Mouse (Mus musculus) lung, adult 2 months (tissue): ENCODE results near the gene Pkd1l2. TPM values are rescaled to one million over a fixed set of nuclear protein-coding genes. Genes with fewer than 3 reads are reported as not detected.

ENCODE experiments used
- DNase-seq: peaks from one replicate; pipeline ENCODE4 v3.0.0; 2022
- H3K4me1 ChIP-seq: fragments of 200-500 bp; 2 replicates; pipeline ENCODE4 v1.6.1; 2011; ENCODE audit warnings: low read length; ENCODE audit not compliant: control insufficient read depth, insufficient read depth
- H3K4me3 ChIP-seq: fragments of 200-500 bp; replicated peaks from 2 replicates; pipeline ENCODE3; 2011; ENCODE audit warnings: low read depth, mild to moderate bottlenecking, control low read depth, low read length; ENCODE audit errors: extremely low read depth
- CTCF ChIP-seq: fragments of 200-500 bp; IDR thresholded peaks from 2 replicates; pipeline ENCODE4 v1.5.1; 2011; ENCODE audit warnings: mild to moderate bottlenecking, low read length, control low read depth; ENCODE audit not compliant: insufficient read depth
- POLR2A ChIP-seq: fragments of 200-500 bp; IDR thresholded peaks from 2 replicates; pipeline ENCODE4 v1.6.1; 2011; ENCODE audit warnings: low read depth, mild to moderate bottlenecking, control low read depth, low read length, borderline replicate concordance; ENCODE audit errors: extremely low read depth
- WGBS: fragments of 180-500 bp; shearing (Covaris S2); methylation state at CpG from one replicate; pipeline ENCODE4 v1.1.7; 2018; 5-methylcytosine and 5-hydroxymethylcytosine counted together
- polyA plus RNA-seq: library from polyadenylated mRNA; depleted of rRNA; stranded (reverse); fragments of >200 nt; gene quantifications from 2 replicates; pipeline ENCODE4 v1.2.3, GENCODE M21; 2012

Gene Pkd1l2
- polyA plus RNA-seq, 1 experiment, result 0.06 TPM

GRCm38 (mm10) chr8:117061180-117061880 lies 20.9 kb downstream of the Pkd1l2 start:
- TF ChIP-seq CTCF (no peak), POLR2A (no peak)
- no peak for DNase-seq
- Histone ChIP-seq H3K4me1 (no peaks in the 10 kb centered on the region), H3K4me3 (no peak overlapping the region)
- 57% methylated on average over 13 of the region's 13 CpGs for WGBS

GRCm38 (mm10) chr8:117060306-117060705 lies 21.9 kb downstream of the Pkd1l2 start:
- DNase-seq, result no peak
- no peak for TF ChIP-seq POLR2A
- WGBS, result 72% methylated on average over 13 of the region's 13 CpGs
- Histone ChIP-seq H3K4me3 (no peak overlapping the region), H3K4me1 (no peaks in the 10 kb centered on the region)

DNA sequence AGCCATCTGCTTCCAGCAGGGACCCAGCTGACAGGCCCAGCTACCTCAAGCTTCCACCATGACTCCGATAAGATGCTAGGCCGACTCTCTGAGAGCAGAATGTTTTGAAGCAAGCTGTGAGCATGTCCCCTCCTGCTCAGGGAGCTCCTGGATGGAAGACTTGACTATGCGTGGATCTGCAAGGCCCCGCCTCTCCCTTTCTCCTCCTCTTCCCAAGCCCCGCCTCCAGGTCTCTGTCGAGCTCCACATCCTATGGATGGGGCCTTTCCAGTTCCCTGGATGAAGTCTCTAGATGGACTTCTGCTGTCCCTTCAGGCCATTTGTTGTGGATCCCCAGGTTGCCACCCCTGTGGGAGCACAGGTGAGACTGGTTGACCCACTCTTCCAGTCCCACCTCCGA lies 23.2 kb downstream of the Pkd1l2 start:
- WGBS, result 70% methylated on average over 7 of the region's 7 CpGs

GRCm38 (mm10) chr8:117055097-117055496 lies 27.2 kb downstream of the Pkd1l2 start:
- DNase-seq, result no peak
- WGBS, result 60% methylated on average over 6 of the region's 6 CpGs
- H3K4me1 ChIP-seq, result no peaks in the 10 kb centered on the region
- no peak overlapping the region for H3K4me3 ChIP-seq
- TF ChIP-seq POLR2A, result no peak
- no peak for TF ChIP-seq CTCF

More for the DNA sequence above, 23.2 kb downstream of the Pkd1l2 start:
- DNase-seq, result no peak
- no peak for TF ChIP-seq CTCF
- no peak for TF ChIP-seq POLR2A
- no peaks in the 10 kb centered on the region for H3K4me1 ChIP-seq
- H3K4me3 ChIP-seq, result no peak overlapping the region

DNA sequence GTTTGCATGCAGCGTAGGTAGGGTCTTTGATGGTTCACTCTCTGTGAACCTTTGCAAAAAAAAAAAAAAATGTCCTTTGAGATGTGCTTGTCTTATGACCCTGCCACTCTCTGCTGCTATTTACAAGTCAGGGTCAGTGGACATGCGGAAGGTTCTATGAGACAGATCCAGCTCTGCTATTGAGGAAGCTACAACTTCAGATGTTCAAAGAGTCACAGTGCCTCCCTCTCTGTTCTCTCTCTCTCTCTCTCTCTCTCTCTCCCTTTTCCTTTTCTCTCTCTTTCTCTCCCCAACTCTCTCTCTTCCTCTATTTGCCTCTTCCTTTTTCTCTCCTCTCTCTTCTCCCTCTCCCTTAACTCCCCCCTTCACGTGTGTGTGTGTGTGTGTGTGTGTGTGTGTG lies 28.1 kb downstream of the Pkd1l2 start:
- WGBS, result 76% methylated on average over 3 of the region's 3 CpGs
- no peak for DNase-seq
- TF ChIP-seq POLR2A (no peak), CTCF (no peak)
- Histone ChIP-seq H3K4me1 (no peaks in the 10 kb centered on the region), H3K4me3 (no peak overlapping the region)

DNA sequence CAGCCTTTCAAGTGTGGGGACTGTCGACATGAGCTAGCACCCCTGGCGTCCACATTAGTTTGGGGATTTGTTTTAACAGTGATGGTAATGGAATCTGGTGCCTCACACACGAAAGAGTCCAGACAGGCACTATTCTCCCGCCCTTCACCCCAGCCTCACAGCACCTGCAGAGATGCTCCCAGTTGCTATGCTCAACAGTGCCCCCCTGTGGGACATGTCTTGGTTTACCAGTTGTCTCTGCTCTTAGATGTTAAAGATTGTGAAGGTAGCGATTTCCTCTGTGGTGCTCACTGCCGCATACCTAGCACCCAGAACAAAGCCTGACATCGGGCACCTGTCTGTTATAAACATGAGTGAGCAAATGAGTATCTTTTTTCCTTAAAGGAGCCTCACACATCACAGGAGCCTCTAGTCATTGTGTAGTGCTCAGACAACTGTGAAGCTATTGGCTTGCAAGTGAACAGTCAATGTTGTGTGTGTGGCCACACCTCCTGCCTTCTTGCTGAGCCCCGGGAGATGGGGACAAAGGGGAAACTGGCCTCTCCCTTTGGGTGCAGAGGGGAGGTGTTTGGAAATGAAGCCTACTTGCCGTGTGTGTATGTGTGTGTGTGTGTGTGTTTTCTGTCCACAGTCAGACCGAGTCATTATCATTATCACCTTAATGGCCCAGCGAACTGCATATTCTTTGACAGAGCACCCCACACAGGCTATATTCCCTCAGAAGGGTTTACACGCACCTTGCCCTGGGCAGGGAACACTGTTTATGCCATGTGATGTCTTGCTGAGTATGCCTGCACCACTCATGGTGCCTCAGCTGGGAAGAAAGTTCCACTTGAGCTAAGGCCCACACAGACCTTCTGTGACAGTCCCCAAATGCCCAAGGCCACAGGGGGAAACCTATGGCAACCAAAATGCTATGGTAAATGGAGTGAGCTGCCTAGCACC lies 28.8 kb downstream of the Pkd1l2 start:
- TF ChIP-seq POLR2A (no peak), CTCF (no peak)
- Histone ChIP-seq H3K4me1 (no peaks in the 10 kb centered on the region), H3K4me3 (no peak overlapping the region)
- DNase-seq, result no peak
- 66% methylated on average over 12 of the region's 12 CpGs for WGBS

DNA sequence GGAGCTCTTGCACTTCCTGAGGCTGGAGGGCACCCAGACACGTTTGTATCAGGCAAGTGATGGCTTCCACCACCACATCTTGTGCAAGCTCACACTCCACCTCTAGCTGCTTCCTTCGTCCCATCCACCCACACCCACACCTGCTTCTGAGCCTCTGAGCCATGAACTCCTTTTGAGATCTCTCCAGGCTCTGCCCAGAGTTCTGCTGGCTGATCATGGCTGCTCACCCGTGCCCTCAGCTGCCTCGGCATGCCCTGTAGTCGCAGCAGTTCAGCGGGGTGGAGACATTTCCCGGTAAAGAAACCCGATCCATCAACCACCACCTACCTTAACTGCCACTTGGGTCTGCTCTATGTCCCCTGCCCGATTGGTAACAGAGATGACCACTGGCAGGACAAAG lies 30.9 kb downstream of the Pkd1l2 start:
- no peaks in the 10 kb centered on the region for H3K4me1 ChIP-seq
- 54% methylated on average over 9 of the region's 9 CpGs for WGBS
- H3K4me3 ChIP-seq, result no peak overlapping the region
- no peak for DNase-seq
- TF ChIP-seq CTCF (no peak), POLR2A (no peak)

- Histone ChIP-seq H3K4me3 (no peak overlapping the region), H3K4me1 (no peaks in the 10 kb centered on the region)
- DNase-seq, result no peak
- WGBS, result 60% methylated on average over 9 of the region's 9 CpGs
- no peak for TF ChIP-seq CTCF
- TF ChIP-seq POLR2A, result no peak
These were observed 31.5 kb downstream of the Pkd1l2 start for GRCm38 (mm10) chr8:117050763-117051162.

GRCm38 (mm10) chr8:117049444-117049843 lies 32.8 kb downstream of the Pkd1l2 start:
- 65% methylated on average over 7 of the region's 7 CpGs for WGBS
- TF ChIP-seq POLR2A (no peak), CTCF (no peak)
- no peak for DNase-seq
- Histone ChIP-seq H3K4me1 (no peaks in the 10 kb centered on the region), H3K4me3 (no peak overlapping the region)

DNA sequence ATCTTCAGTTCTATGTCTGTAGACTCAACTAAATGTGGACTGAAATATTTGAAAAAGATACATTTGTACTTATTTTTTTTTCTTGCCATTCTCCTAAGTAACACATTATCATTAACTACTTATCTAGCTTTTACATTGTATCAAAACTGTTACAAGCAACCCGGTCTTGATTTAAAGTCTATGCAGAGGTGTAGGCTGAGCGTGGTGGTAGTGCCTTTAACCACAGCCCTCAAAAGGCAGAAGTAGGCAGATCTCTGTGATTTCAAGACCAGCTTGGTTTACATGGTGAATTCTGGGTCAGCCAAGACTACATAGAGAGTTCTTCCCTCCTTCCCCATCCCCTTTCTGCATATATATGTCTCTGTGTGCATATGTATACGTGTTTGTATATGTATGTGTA lies 38.7 kb downstream of the Pkd1l2 start:
- DNase-seq, result no peak
- TF ChIP-seq POLR2A (no peak), CTCF (no peak)
- WGBS, result 75% methylated on average over 3 of the region's 3 CpGs

More for the DNA sequence above, 38.7 kb downstream of the Pkd1l2 start:
- H3K4me3 ChIP-seq, result no peak overlapping the region
- no peaks in the 10 kb centered on the region for H3K4me1 ChIP-seq
